Mouse (Mus musculus): ENCODE results near the gene Arid3a.
"Not testable (repeated sequence)": the region's sequence is repeated elsewhere in the genome, so short reads cannot be mapped to it uniquely, and the experiment has no call there.

Gene Arid3a

DNA sequence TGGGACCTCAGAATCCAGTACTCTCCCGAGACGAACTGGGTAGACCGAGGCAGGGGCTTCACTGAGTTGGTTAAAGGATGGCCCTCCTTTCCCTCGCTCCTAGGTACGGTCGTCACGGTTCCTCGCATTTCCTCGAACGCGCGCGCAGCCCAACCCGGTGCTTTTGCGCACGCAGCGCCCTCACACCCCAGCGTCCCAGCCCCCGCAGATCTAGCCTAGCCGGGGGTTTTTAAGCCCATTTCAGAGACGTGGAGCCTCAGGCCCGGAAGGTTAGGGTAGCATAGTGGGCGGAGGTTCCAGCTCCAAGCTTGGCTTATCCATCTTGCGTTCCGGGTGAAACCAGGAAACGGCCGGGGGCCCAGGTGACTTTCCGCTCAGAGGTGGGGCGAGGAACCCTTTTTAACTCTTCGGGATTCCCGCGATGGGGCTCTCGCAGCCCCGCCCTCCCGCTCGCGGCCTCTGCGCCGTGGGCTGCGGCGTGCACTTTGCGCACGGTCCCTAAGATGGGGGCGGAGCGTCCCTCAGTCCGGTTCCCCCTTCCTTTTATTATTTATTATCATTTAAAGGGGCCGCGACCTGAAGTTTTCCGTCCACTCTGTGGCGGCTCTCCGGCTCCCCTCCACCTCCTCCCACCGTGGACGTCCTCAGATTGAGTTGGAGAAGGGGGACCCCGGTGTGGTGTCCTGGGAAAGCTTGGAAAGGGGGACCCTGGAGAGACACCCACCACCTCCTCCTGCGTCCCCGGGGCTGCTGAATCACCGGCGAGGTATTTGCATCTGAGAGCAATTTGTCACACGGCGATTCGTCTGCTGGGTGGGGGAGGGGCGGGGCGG lies at the start of gene Arid3a:
TSS of gene Arid3a (plus strand) at position 553 of the 833 bp plus-strand sequence.
- peak; percentile 95 to 96 for DNase-seq

DNA sequence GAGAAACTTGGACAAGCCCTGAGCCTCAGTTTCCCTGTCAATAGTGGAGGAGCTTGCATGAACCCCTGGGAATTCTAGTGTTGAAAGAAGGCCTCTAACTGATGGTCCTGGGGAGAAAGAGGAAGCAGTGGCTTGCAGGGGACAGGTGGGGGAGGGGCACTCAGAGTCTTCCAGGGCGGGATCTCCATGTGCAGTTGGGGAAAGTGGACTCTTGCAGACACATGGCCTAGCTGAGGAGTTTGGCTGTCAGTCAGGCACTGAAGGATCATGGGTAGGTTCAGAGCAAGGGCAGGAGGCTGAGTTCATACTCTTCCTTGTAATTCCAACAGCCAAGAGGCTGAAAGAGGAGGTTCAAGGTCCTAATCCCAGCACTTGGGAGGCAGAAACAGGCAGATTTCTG lies 49.7 kb upstream of the Arid3a start:
- no peak for DNase-seq

DNA sequence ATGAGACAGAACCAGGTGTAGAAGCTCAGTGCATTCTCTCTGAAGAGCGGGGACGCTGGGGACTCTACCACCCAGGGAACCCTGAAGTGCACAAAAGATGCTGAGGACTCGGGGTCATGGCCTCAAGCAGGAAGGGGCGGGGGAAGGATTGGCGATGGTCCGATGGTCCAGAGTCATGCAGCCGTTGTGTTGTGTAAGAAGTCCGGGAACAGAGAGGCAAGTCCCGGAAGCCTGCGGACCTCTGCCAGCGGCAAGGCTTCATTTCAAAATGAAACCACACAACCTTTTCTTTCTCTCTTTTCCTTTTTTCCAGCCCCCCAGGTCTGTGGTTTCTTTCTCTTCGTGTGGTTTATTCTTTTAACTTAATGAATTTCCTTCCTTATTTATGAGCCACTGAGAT lies 49.1 kb upstream of the Arid3a start:
- DNase-seq = peak; percentile 61 to 69

DNA sequence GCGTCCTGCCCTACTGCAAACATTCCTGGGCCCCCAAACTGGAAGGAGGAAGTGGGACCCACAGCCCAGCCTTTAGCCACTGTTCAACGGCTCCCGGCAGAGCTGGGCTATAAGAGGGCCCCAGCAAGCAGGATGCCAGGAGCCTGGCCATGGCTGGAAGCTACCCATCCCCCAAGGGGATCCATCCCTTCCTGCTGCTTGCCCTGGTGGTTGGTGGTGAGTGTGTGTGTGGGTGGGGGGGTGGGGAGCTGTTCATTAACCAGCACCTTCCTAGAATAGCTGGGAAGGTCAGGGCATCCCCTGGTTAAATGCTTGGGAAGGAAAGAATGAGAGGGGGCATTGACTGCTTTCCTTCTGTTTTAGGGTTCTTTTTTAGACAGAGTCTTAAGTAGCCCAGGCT lies 47.3 kb upstream of the Arid3a start:
- DNase-seq = no peak

DNA sequence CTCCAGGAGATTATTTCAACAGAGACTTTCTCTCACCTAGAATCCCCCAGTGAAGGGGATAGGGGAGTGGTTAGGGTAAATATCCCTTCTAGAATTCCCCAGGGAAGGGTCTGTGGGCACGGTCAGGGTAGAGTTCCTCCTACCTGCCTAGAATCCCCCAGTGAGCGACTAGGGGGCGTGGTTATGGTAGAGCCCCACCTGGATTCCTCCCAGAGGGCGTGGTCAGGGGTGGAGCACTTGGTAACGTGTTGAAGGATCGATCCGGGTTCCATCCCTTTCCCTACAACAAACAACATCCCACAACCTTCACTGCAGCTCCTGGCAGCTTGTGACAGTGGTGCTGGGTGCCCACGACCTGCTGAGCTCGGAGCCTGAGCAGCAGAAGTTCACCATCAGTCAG lies 46.1 kb upstream of the Arid3a start:
- DNase-seq = no peak

DNA sequence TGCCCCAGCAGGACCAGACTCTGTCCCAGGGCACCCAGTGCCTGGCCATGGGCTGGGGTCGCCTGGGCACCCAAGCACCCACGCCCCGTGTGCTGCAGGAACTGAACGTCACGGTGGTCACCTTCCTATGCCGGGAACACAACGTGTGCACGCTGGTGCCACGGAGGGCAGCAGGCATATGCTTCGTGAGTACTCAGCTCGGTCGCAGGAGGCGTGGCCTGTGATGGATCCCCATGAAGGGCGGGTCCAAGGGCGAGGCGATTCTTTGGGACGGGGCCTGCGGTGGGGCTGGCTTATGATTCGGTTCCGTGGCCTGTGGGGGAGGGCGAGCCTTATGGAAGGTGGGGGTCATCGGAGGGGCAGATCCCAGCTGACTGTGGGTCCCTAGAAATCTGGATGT lies 44.9 kb upstream of the Arid3a start:
- DNase-seq = no peak

DNA sequence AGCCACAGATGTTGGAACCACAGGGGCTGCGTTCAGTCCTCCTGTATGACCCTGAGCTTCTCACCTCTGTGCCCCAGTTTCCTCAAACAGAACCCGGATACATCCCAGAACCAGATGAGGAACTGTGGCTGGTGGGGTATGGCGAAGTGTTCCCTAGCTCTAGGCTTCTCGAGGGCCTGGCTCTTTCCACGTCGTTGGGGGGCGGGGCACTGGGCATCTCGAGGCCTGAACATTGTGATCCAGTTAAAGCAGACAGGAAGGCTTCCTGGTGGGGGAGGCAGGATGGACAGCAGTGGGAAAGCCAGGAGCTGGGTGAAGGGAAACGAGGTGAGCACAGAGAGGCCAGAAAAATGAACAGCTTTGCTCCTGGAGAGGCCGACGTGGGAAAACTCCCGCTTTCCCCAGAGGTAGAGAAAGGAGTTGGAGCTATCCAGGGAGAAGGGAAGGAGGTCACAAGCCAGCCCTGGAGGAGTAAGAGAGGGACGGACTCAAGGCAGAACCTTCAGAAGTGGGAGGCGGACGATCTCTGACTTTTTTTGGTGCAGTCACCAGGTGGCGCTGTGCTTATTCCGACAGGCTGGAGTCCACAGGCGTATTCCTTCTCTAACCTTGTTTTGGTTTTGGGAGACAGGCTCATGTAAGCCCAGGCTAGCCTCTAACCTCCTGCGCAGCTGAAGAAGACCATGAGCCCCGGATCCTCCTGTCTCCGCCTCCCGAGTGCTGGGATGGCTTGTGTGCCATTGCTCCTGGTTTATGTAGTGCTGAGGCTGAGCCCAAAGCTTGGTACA lies 43.4 kb upstream of the Arid3a start:
- DNase-seq = peak; percentile 80 to 87

DNA sequence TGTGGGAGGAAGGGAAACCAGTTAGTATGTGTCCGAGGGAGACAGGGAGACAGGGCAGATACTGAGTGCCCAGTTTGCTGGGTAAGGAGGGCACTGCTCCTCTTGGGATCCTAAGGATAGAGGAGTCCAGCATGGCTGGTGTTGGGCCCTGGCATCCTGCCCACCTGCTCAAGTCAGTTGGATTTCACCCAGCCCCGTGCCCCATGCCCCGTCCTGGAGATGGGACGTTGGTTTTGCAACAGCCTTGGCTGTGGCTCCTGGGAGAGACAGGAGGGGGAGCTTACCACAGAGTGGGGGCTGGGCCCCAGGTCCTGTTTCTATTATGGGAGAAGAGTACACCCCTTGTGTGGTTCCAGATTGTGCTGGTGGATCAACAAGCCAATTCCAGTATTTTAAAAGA lies 42.4 kb upstream of the Arid3a start:
- DNase-seq = peak; percentile 54 to 81

DNA sequence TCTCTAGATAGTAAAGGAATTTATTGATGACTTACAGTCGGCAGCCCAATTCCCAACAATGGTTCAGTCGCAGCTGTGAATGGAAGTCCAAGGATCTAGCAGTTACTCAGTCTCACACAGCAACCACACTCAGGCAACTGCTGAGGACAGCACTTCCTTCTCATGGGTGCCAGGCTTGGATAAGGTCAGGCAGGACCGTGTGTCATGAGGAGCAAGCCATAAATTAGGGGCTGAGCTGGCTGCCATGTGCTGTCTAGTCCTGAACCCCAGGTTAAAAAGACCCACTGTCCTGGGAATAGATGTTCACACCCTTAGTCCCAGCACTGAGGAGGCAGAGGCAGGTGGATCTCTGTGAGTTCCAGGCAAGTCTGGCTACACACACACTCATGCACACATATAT lies 41.9 kb upstream of the Arid3a start:
- not testable (repeated sequence) for DNase-seq

DNA sequence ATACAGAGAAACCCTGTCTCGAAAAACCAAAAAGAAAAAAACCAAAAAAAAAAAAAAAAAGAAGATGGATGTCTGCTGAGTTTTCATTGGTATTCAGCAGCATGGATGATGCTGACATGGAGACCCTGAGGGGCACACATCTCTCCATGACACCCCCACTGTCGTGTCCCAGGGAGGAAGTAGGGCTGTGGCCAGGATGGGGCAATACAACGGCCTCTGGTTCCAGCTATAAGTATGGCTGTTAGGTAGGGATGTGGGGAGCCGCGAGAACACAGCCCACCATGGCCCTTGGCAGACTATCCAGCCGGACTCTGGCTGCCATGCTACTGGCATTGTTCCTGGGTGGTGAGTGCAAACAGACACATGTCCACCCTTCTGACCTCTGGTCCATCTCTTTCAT lies 40.8 kb upstream of the Arid3a start, which contains the start of gene Elane:
TSS of gene Elane (plus strand) at position 194 of the 400 bp plus-strand sequence.
- no peak for DNase-seq

DNA sequence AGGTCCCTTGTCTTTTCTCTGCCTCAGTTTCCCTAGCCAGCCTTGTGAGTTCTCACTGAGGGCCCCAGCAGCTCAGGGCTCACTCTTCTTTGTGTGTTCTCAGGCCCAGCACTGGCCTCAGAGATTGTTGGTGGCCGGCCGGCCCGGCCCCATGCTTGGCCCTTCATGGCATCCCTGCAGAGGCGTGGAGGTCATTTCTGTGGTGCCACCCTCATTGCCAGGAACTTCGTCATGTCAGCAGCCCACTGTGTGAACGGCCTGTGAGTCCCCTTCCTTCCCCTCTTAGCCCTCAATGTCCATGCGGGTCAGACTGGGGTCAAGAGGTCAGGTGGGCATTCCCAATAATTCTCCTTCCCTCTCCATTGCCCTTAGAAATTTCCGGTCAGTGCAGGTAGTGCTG lies 40.2 kb upstream of the Arid3a start:
- DNase-seq = no peak

DNA sequence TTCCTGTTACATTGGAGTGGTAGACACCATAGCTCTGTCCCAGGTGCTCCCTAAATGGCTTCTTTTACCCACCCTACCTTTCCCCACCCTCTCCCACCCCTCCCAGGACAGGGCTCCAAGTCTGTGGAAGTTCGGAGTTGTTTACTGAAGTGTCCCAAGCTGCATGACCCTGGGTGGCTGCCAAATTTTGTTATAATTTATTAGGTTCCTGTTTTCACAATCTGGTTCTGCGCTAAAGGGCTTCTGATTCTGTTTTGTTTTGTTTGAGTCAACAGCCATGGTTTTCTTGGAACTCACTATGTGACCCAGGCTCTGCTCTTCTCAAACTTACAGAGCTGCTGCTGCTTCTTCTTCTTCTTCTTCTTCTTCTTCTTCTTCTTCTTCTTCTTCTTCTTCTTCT lies 37.5 kb upstream of the Arid3a start:
- DNase-seq = no peak

DNA sequence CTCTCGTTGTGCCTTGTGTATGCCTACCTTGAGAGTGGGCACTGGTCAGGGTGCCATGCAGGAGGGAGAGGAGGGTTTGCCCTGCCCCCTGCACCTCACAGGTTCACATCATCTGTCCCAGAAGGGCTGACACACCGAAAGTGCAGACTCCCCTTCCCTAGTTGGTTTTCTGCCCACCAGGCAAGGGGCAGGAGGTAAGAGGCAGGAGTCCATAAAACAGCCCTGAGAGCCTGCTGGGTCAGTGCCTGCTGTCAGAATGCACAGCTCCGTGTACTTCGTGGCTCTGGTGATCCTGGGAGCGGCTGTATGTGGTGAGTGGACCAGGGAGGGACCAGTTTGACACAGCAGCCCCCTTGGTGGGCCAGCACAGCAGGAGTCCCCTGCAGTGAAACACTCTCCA lies 36.2 kb upstream of the Arid3a start, which contains the start of gene Cfd:
TSS of gene Cfd (plus strand) at position 184 of the 400 bp plus-strand sequence.
- no peak for DNase-seq

DNA sequence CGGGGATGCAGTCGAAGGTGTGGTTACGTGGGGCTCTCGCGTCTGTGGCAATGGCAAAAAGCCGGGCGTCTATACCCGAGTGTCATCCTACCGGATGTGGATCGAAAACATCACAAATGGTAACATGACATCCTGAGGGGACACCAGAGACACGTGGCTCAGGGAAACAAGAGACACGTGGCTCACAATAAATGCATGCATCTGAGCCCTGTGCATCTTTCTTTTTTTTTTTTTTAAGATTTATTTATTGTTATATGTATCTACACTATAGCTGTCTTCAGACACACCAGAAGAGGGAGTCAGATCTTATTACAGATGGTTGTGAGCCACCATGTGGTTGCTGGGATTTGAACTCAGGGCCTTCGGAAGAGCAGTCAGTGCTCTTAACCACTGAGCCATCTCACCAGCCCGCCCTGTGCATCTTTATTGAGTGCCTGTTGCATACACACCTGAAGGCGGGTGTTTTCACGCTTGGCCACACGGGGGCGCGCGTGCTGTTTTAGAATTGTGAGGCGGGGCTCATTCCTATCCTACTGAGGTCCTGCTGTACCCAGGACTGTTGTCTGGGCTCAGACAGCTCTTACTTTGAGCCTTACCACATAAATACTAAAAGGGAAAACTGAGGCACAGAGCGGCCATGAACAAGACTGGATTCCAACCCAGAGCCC lies 34.3 kb upstream of the Arid3a start:
- DNase-seq = peak; percentile 81 to 88

DNA sequence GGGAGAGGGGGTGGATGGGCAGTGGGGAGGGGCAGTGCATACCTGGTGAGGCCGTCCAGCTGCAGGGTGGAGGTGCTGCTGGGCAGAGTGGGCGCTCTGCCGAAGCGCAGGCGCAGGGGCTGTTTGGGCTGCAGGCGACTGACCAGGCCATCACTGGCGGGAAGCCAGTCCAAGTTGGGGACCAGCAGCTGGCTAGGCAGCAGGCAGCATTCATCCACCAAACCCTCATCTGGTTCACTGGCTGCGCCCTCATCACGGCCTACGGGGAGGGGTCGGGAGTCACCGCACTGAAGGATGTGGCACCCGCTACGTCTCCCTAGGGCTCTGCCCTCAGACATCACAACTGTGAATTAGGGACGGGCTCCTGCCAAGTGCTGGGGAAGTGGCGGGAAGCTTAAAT lies 30.5 kb upstream of the Arid3a start:
- DNase-seq = peak in 1 of 2 experiments; percentile 78

DNA sequence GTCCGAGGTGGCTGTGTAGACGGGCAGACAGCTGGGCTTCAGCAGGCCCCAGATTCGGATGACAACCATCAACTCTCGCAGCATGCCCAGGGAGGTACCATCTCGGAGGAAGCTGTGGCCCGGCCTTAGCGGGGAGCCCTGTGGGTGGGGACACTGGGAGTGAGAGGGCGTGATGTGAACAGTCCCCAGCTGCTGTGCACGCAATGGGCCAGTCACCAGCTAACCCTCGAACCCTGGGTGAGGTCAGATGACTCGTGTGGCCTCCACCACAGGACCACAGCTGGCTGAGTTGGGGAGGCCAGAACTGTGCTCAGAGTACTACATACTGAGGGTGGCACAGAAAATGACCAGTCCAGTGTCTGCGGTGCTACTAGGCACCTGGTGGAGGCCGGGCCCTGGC lies 30.0 kb upstream of the Arid3a start:
- peak in 1 of 2 experiments; percentile 80 for DNase-seq

DNA sequence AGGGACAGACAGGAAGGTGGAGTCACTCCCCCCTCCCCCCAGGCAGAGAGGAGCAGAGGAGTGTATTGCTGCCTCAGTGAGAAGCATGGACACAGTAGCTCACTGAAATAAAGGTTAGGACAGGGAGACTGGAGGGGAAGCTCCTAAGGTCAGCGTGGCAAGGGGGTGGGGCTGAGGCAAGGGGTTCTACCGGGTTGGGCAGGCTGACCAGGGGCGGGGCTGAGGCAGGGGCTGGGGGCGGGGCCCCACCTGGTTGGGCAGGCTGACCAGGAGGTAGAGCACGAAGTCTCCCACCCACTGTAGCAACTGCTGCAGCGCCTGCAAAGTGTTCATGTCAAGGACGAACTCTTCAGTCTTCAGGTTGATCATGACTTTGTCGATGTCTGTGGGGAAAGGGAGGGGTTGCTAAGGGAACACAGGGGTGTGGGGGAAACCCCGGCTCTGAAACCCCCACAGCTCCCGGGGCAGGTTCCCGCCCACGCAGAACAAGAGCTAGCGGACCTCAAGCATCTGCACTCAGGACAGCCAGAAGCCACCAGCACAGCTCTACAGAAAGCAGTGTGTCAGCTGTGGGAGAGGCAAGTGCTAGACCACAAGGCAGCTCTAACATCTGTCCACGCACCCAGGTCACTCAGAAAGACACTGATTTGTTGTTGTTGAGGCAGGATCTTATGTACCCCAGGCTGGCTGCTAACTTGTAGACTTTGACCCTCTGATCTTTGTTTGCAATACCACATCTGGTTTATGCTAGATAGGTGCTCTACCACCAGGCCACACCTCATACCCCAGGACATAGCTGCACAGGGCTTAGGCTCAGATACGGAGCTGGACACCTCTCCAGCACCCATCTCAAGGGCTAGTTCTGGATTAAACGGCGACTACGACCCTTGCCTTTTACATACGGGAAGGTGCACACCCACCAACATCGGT lies 29.3 kb upstream of the Arid3a start:
- DNase-seq = no peak

DNA sequence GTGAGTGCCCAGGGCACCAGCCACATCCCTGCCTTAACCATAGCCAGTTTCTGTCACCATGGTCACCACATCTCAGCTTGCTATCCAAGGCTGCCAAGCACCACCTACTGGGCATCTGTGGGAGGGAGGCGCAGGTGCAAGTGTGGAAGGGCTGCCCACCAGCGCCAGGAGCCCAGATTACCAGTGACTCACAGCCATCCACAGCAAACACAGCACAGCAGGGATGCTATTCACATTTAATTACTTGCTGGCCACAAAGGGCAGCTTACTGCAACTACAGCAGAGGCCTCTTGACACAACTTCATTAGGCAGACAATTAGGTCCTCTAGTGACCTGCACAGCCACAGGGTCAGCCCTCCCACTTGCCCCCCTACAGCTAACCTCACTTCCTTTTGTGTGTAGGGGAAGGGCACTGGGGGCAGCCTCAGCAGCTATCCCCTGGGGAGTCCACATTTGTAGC lies 25.9 kb upstream of the Arid3a start:
- DNase-seq = no peak

DNA sequence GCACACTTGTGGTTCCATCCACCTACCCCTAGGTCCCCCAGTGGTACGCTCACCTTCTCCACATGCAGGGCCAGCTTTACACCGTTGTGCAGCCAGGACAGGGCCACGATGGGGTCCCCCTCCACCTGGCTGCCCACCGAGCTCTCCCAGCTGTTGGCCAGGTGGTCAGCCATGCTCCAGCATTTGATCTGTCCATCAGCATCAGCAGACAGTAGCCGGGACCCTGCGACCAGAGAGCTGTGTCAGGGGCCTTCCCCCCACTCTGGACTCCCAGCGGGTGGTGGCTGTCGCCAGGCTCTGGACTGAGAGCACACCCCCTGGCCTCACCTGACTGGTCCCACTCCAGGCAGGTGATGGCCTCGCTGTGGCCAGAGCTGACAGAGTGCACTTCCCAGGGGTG lies 20.1 kb upstream of the Arid3a start:
- no peak for DNase-seq

DNA sequence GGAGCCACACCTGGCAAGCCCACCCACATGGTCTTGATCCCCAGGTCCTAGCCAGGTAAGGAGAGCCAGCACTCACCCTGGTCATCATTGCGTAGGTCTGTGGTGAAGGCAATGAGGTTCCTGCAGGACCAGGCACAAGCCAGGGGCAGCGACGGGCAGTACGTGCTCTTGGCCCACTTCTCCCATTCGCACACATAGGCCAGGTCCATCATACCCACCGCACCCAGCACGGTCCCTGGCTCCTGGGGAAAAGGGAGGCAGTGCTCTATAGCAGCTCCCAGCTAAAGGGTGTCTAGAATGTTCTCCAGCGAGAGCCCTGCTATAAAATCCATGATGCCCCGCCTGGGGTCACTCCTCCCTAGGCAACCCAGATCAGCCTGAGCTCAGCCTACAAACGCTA lies 19.4 kb upstream of the Arid3a start:
- DNase-seq = no peak

DNA sequence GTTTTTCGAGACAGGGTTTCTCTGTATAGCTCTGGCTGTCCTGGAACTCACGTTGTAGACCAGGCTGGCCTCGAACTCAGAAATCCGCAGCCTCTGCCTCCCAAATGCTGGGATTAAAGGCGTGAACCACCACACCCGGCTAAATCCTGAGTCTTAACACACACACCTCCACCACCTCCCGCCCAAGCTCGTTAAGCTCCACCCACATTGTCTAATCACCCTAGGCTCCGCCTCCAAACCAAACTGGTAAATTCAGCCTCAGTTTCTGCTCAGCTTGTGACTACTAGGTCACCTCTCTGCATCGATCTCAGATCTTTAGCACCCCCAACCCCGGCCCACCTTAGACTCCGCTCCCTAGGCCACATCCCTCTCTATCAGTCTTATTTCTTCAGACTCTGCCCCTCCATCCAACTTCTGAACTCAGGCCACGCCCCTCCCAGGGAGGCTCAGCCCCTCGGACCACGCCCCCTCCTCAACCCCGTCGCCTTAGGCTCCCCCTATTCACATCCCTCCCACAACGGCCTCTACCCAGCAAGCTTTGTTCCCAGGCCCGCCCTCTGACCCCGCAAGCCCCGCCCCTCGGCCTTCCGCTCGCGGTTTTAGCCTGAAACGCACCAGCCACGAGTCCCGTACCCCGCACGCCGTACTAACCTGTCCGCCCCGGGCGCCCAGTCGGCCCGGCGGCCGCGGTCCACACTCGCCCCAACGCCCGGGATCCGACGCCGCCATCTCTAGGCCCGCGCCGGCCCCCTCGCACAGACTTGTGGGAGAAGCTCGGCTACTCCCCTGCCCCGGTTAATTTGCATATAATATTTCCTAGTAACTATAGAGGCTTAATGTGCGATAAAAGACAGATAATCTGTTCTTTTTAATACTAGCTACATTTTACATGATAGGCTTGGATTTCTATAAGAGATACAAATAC lies 18.4 kb upstream of the Arid3a start, which contains the start of gene Med16:
TSS of gene Med16 (minus strand) at position 757 of the 925 bp plus-strand sequence.
- DNase-seq = peak; percentile 96 to 98

Data from lung, postnatal 4 days (tissue).